Mouse (Mus musculus) kidney, embryonic 15.5 days (tissue): ENCODE results near the gene Pcif1. TPM values are rescaled to one million over a fixed set of nuclear protein-coding genes. Genes with fewer than 3 reads are reported as not detected.
"Not testable (repeated sequence)": the region's sequence is repeated elsewhere in the genome, so short reads cannot be mapped to it uniquely, and the experiment has no call there.

ENCODE experiments used
- ATAC-seq: fragments of 200-750 bp; cut with Nextera tagmentation; replicated peaks from 2 replicates; pipeline ENCODE4 v1.8.0; 2017; ENCODE audit warnings: moderate TSS enrichment; ENCODE audit not compliant: low FRiP score
- H3K27ac ChIP-seq: fragments of 300-500 bp; sonication (generic); 2 replicates; pipeline ENCODE4 v1.5.1; 2015; ENCODE audit warnings: mild to moderate bottlenecking, inconsistent platforms
- H3K27me3 ChIP-seq: fragments of 300-500 bp; sonication (generic); 2 replicates; pipeline ENCODE4 v1.6.1; 2015; ENCODE audit warnings: inconsistent platforms
- H3K36me3 ChIP-seq: fragments of 300-500 bp; sonication (generic); 2 replicates; pipeline ENCODE4 v1.6.1; 2015; ENCODE audit warnings: inconsistent platforms
- H3K4me1 ChIP-seq: fragments of 300-500 bp; sonication (generic); 2 replicates; pipeline ENCODE4 v1.6.1; 2015; ENCODE audit warnings: inconsistent platforms
- H3K4me2 ChIP-seq: fragments of 300-500 bp; sonication (generic); 2 replicates; pipeline ENCODE4 v1.6.1; 2015; ENCODE audit warnings: moderate library complexity, mild to moderate bottlenecking, inconsistent platforms
- H3K4me3 ChIP-seq: fragments of 300-500 bp; sonication (generic); replicated peaks from 2 replicates; pipeline ENCODE4 v1.5.1; 2015; ENCODE audit warnings: mild to moderate bottlenecking, inconsistent platforms
- H3K9ac ChIP-seq: fragments of 300-500 bp; sonication (generic); 2 replicates; pipeline ENCODE4 v1.6.1; 2015; ENCODE audit warnings: mild to moderate bottlenecking, inconsistent platforms
- H3K9me3 ChIP-seq: fragments of 300-500 bp; sonication (generic); replicated peaks from 2 replicates; pipeline ENCODE4 v1.6.1; 2016; ENCODE audit warnings: inconsistent platforms
- WGBS: fragments of 180-500 bp; shearing (Covaris S2); methylation state at CpG from one replicate; pipeline ENCODE4 v1.1.7; 2015; ENCODE audit warnings: mixed read lengths; 5-methylcytosine and 5-hydroxymethylcytosine counted together
- polyA plus RNA-seq: library from polyadenylated mRNA; unstranded; fragments of >200 nt; fragmentation: Nextera tagmentation; extraction: Ambion mirVana; gene quantifications from 2 replicates; pipeline ENCODE4 v1.2.1, GENCODE M21; 2015

Pcif1 gene
- polyA plus RNA-seq, 1 experiment from 2014 or later, result 81.1 TPM

- Histone ChIP-seq H3K9me3 (no peaks in the 10 kb centered on the region), H3K27ac (peak within 1 kb of the TSS; percentile 51), H3K27me3 (peaks cover 42% of the 10 kb centered on the region), H3K4me2 (peak within 1 kb of the TSS; percentile 83), H3K4me1 (peaks cover 65% of the 10 kb centered on the region), H3K4me3 (peak within 1 kb of the TSS; percentile 52), H3K36me3 (0 out of 2 replicates have a peak, but pooled peaks cover 3% of the 10 kb centered on the region), H3K9ac (peak within 1 kb of the TSS; percentile 52)
- WGBS, result under 1% methylated on average over 47 of the region's 47 CpGs
- ATAC-seq, result peak; percentile 55
These were observed 21.8 kb upstream of the Pcif1 start, which contains the start of gene Pltp for GRCm38 (mm10) chr2:164857101-164857821. TSS of gene Pltp (minus strand) at chr2:164857711.

DNA sequence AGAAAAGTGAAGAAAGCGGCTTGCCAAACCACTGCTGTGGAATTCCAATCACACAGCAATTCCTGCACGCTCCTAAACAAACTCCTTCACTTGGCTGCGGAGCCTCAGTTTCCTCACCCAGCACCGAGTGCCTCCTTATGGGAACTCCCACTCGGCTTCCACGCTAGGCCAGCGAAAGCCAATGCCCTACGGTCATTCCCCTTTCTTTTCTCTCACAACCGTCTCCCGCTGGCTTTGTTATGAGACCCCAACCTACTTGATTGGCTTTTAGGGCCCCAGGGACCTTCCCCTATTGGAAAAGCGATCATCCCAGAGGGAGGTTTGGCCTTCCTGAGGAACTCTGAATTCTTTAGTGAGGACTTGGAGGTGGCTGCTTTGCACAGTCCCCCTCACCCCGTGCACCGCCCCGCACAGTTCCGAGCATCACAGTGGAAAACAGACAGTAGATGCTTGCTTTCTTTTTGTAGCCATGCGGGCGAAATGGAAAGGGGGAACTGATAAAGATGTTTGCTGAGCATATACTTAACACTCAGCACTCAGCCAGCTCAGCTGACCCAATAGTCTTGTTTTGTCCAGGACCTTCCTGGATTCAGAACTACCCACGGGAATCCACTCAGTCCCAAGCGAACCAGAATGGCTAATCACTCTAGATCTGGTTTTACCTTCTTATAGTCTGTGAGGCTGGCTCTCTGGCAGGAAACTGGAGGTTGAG, 21.1 kb upstream of the Pcif1 start:
- H3K9ac ChIP-seq, result peak overlapping the region; percentile 52
- H3K36me3 ChIP-seq, result 0 out of 2 replicates have a peak, but pooled peaks cover 2% of the 10 kb centered on the region
- H3K4me1 ChIP-seq, result peaks cover 73% of the 10 kb centered on the region
- H3K9me3 ChIP-seq, result no peaks in the 10 kb centered on the region
- H3K27me3 ChIP-seq, result peaks cover 42% of the 10 kb centered on the region
- peak overlapping the region; percentile 51; the same call in 1 of the 2 replicates for H3K27ac ChIP-seq
- WGBS, result 9% methylated on average over 19 of the region's 19 CpGs
- peak overlapping the region; percentile 52 for H3K4me3 ChIP-seq
- H3K4me2 ChIP-seq, result peak overlapping the region; percentile 83
- ATAC-seq, result no peak

DNA sequence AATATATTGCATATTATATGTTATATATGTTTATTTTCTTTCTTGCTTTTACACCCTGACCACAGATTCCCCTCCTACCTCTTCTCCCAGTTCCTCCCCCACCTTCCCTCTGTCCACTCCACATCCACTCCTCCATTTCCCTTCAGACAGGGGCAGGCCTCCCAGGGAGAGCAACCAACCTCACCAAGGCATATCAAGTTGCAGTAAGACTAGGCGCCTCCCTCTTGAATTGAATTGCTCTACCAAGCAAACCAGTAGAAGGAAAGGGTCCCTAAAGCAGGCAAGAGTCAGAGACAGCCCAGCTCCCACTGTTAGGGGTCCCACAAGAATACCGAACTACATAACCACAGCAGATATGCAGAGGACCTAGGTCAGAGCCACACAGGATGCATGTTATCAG, 19.9 kb upstream of the Pcif1 start:
- Histone ChIP-seq H3K4me3 (no peak overlapping the region), H3K9ac (no peak overlapping the region), H3K4me2 (peak overlapping the region; percentile 27; the same call in 1 of the 2 replicates), H3K27ac (peak overlapping the region; percentile 75), H3K27me3 (peaks cover 40% of the 10 kb centered on the region), H3K4me1 (peaks cover 73% of the 10 kb centered on the region), H3K36me3 (no peaks in the 10 kb centered on the region), H3K9me3 (no peaks in the 10 kb centered on the region)
- peak; percentile 45; the same call in 1 of the 2 replicates for ATAC-seq
- WGBS, result 16% methylated on average over 2 of the region's 2 CpGs

DNA sequence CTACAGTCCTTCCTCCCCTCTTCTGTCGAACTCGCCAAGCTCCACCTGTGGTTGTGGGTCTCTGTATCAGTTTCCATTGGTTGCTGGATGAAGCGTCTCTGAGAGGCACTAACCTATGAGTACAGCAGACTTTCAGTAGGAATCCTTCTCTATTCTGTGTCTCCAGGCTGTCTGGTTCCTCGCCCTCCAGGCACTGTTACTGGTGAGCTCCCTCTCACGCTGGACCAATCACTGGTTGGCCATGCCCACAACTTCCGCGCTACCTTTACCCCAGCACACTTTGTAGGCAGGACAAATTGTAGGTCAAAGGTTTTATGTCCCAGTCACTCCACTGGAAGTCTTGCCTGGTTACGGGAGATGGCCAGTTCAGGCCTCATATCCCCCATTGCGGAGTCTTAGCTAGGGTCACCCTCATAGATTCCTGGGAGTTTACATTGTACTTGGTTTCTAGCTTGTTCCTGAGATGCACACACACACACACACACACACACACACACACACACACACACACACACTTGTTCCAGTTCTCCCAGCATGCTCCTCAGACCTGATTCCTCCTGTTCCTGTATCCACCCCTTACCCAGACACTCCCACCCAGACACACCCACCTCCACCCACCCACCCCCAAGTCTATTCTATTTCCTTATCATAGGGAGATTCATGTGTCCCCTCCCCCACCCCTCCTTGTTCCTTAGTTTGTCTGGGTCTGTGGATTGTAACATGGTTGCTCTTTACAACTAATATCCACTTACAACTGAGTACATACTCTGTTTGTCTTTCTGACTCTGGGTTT, 19.3 kb upstream of the Pcif1 start:
- Histone ChIP-seq H3K27me3 (peaks cover 34% of the 10 kb centered on the region), H3K4me3 (no peak overlapping the region), H3K9ac (no peak overlapping the region), H3K4me2 (peak overlapping the region; percentile 27; the same call in 1 of the 2 replicates), H3K36me3 (no peaks in the 10 kb centered on the region), H3K4me1 (peaks cover 71% of the 10 kb centered on the region), H3K9me3 (no peaks in the 10 kb centered on the region), H3K27ac (peak overlapping the region; percentile 75)
- 33% methylated on average over 9 of the region's 9 CpGs for WGBS
- ATAC-seq, result 0 out of 2 replicates have a peak, but pooled peaks have one; percentile 26

DNA sequence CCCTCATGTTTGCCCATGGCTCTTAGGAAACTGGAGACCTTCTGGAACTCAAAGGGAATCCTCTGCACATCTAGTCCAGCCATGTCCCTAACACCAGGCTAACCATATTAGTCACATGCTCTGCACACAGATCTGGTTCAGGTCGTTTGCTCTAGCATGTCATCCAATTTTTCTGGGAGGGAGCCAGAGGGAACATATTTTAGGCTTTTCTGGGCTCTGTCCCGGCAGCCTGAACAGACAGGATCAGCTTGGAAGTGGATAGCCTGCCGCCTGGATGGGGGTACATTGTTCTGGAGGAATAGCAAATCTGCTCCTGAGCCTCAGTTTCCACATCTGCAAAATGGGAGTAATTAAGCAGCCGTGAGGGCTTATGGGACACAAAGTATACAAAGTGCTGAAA, 18.0 kb upstream of the Pcif1 start:
- H3K4me2 ChIP-seq, result no peak overlapping the region
- no peaks in the 10 kb centered on the region for H3K36me3 ChIP-seq
- no peaks in the 10 kb centered on the region for H3K9me3 ChIP-seq
- no peak overlapping the region for H3K9ac ChIP-seq
- no peak overlapping the region for H3K4me3 ChIP-seq
- 69% methylated on average over 4 of the region's 4 CpGs for WGBS
- H3K27ac ChIP-seq, result peak overlapping the region; percentile 87; the same call in 1 of the 2 replicates
- peaks cover 62% of the 10 kb centered on the region for H3K4me1 ChIP-seq
- H3K27me3 ChIP-seq, result peaks cover 30% of the 10 kb centered on the region
- no peak for ATAC-seq

GRCm38 (mm10) chr2:164862179-164862861, 16.8 kb upstream of the Pcif1 start:
- H3K9ac ChIP-seq, result no peak overlapping the region
- peak; percentile 75 for ATAC-seq
- no peaks in the 10 kb centered on the region for H3K36me3 ChIP-seq
- peak overlapping the region; percentile 14; the same call in 1 of the 2 replicates for H3K4me2 ChIP-seq
- H3K4me3 ChIP-seq, result no peak overlapping the region
- peaks cover 18% of the 10 kb centered on the region for H3K27me3 ChIP-seq
- WGBS, result 13% methylated on average over 9 of the region's 9 CpGs
- no peaks in the 10 kb centered on the region for H3K9me3 ChIP-seq
- H3K27ac ChIP-seq, result peak overlapping the region; percentile 87
- peaks cover 58% of the 10 kb centered on the region for H3K4me1 ChIP-seq

- H3K36me3 ChIP-seq, H3K9me3 ChIP-seq, H3K27ac ChIP-seq, H3K27me3 ChIP-seq, ATAC-seq, H3K4me3 ChIP-seq, H3K4me2 ChIP-seq, H3K9ac ChIP-seq: not testable (repeated sequence)
- peaks cover 48% of the 10 kb centered on the region for H3K4me1 ChIP-seq
- whole genome bisulfite sequencing, result 91% methylated on average over 9 of the region's 9 CpGs
These were observed 15.7 kb upstream of the Pcif1 start for GRCm38 (mm10) chr2:164863411-164863810.

GRCm38 (mm10) chr2:164864593-164864992, 14.5 kb upstream of the Pcif1 start:
- WGBS, result 68% methylated on average over 4 of the region's 4 CpGs
- Histone ChIP-seq H3K4me3 (no peak overlapping the region), H3K9ac (no peak overlapping the region), H3K9me3 (no peaks in the 10 kb centered on the region; the same call in 1 of the 2 replicates), H3K27ac (no peak overlapping the region), H3K4me1 (peaks cover 38% of the 10 kb centered on the region), H3K27me3 (no peaks in the 10 kb centered on the region), H3K36me3 (no peaks in the 10 kb centered on the region), H3K4me2 (no peak overlapping the region)
- no peak for ATAC-seq

- H3K9me3 ChIP-seq, result no peaks in the 10 kb centered on the region; the same call in 1 of the 2 replicates
- no peak overlapping the region for H3K4me2 ChIP-seq
- WGBS, result 35% methylated on average over 16 of the region's 16 CpGs
- no peak overlapping the region for H3K4me3 ChIP-seq
- peak overlapping the region; percentile 75 for H3K27ac ChIP-seq
- ATAC-seq, result no peak
- H3K27me3 ChIP-seq, result no peaks in the 10 kb centered on the region
- no peak overlapping the region for H3K9ac ChIP-seq
- no peaks in the 10 kb centered on the region for H3K36me3 ChIP-seq
- H3K4me1 ChIP-seq, result peaks cover 19% of the 10 kb centered on the region
These were observed 12.2 kb upstream of the Pcif1 start for GRCm38 (mm10) chr2:164866741-164867551.

DNA sequence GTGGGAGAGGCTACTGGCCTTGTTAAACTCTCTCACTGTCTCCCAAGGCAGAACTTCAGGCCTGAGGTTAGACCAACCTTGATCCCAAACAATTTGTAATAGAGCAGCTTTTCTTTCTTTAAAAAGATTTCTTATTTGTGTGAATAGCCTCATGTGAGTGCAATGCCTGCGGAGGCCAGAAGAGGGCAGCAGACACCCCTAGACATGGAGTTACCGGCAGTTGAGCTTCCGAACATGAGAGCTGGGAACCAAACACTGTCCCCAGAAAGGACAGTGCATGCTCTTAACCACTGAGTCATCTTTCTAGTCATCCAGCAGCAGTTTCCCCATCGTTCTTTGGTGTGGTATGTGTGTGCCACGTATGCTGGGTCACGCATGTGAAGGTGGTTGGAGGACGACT, 11.5 kb upstream of the Pcif1 start:
- ATAC-seq, result no peak
- H3K36me3 ChIP-seq, result no peaks in the 10 kb centered on the region
- no peaks in the 10 kb centered on the region for H3K27me3 ChIP-seq
- H3K4me2 ChIP-seq, result no peak overlapping the region
- peaks cover 13% of the 10 kb centered on the region for H3K4me1 ChIP-seq
- WGBS, result 95% methylated on average over 7 of the region's 7 CpGs
- H3K9me3 ChIP-seq, result no peaks in the 10 kb centered on the region; the same call in 1 of the 2 replicates
- no peak overlapping the region for H3K4me3 ChIP-seq
- no peak overlapping the region for H3K9ac ChIP-seq
- peak overlapping the region; percentile 75; the same call in 1 of the 2 replicates for H3K27ac ChIP-seq
